Mouse (Mus musculus) frontal cortex, adult 2 months (tissue): Measurements from ENCODE around the gene Dhrs1. TPM values are rescaled to one million over a fixed set of nuclear protein-coding genes. Genes with fewer than 3 reads are reported as not detected.

ENCODE experiments used
- DNase-seq, 2 experiments: peaks; one replicate each; pipeline ENCODE4 v3.0.0; 2022; ENCODE audit warnings: low spot score in 1 of 2; ENCODE audit errors: extremely low spot score in 1 of 2
- polyA plus RNA-seq: library from polyadenylated mRNA; depleted of rRNA; stranded (reverse); fragments of >200 nt; gene quantifications from 2 replicates; pipeline ENCODE4 v1.2.3, GENCODE M21; 2012

Dhrs1 gene
- polyA plus RNA-seq, 1 experiment, result 111 TPM

DNA sequence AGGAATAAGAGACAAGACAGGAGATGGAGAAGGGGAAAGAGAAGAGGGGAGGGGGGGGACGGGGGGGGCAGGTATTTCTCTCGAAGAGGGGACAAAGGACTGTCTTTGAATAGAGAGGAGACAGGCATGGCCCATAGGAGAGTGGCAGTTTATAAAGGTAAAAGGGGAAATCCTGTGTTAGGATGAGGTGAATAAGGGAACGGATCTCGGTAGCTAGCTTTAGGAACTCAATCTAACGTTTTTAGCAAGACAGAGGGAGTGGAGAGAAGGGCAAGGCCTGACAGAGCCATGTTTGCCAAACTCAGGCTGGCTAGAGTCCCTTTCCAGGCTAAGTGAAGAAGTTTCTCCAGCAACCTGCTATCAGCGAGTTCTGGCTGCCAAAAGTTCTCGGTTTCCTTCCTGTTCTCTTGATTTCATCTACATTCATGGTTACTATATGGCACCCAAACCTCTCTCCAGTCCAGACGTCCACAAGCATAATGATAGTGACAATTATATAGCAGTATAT is 23.0 kb downstream of the Dhrs1 start:
- DNase-seq, result no peak

DNA sequence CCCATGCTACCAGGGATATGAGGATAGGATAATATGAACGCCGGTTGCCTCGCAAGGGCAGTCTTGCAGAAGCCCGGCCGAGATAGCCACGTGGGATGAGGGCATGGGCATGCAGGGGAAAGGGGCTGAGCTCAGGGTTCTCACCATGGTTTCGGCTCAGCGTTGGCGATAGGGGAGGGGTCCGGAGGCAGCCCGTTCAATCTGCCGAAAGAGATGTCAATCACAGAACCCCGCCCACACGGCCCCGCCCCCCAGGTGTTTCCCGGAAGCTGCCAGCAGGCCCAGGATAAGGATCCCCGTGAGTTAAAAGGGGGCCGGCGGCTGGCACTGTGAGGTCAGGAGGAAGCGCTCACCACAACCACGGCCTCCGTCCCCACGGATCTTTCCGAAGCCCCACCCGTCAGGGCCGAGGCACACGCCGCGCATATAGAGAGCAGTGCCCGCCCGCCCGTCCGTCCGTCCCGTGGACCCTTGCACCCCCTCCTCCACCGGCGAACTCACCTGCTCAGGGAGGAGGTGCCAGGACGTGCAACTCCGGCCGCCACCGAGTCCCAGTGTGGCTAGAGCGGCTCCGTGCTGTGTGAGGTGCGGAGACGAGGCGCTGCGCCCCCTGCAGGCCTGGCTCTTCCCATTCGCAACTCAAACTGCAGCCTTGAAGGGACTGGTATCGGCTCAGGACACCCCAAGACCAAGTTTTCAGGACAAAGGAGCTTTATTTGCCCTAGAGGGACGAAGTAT is 23.6 kb downstream of the Dhrs1 start, which contains the start of gene Rabggta:
Rabggta (minus strand) TSS at position 564 of the 738 bp plus-strand sequence.
- peak; percentile 85 to 95 for DNase-seq

- DNase-seq, result no peak
Observed at GRCm38 (mm10) chr14:55721076-55721475, 24.4 kb downstream of the Dhrs1 start.

- no peak for DNase-seq
Observed at GRCm38 (mm10) chr14:55720666-55721065, 24.8 kb downstream of the Dhrs1 start.

GRCm38 (mm10) chr14:55719737-55720136 is 25.8 kb downstream of the Dhrs1 start:
- DNase-seq, result no peak

GRCm38 (mm10) chr14:55716884-55717283 is 28.6 kb downstream of the Dhrs1 start:
- DNase-seq, result no peak

DNA sequence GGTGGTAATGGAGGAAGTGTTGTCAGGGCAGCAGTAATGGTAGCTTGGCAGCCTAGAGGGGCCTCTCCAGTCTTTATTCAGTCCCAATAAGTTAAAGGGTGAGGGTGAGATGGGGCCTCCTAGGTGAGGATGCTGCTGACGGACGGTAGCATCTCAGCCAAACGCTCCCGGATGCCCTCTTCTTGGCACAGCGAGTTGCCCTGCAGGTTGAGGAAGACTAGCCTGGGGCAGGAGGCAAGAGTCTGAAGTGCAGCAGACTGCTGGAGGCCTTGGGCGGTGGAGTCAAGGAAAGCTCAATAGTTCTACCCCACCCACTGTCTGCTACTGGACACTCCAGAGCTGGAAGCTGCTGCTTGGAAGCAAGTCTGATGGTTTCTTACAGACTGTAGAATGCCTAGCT is 29.2 kb downstream of the Dhrs1 start:
- DNase-seq, result no peak

GRCm38 (mm10) chr14:55714893-55715292 is 30.6 kb downstream of the Dhrs1 start:
- DNase-seq, result no peak

DNA sequence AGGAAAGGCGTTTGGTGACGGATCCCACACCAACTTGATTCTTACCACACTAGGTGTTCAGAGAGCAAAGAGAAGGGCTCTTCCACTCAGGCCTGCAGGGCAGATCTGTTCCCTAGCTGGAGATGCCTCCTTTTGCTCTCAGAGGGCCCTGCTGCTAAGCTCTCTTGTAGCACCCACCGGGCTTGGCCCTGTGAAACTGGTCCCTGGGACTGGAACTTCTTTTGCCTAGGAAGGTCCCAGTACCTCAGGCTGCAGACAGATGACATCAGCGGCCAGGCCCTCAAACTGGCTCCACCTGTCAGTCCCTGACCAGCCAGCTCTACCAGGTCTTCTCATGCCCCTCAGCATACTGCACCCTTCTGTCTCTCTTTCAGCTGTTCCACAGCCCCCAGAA is 31.8 kb downstream of the Dhrs1 start, which contains the start of gene Tgm1:
Tgm1 (minus strand) TSS at position 198 of the 394 bp plus-strand sequence.
- DNase-seq, result no peak

DNA sequence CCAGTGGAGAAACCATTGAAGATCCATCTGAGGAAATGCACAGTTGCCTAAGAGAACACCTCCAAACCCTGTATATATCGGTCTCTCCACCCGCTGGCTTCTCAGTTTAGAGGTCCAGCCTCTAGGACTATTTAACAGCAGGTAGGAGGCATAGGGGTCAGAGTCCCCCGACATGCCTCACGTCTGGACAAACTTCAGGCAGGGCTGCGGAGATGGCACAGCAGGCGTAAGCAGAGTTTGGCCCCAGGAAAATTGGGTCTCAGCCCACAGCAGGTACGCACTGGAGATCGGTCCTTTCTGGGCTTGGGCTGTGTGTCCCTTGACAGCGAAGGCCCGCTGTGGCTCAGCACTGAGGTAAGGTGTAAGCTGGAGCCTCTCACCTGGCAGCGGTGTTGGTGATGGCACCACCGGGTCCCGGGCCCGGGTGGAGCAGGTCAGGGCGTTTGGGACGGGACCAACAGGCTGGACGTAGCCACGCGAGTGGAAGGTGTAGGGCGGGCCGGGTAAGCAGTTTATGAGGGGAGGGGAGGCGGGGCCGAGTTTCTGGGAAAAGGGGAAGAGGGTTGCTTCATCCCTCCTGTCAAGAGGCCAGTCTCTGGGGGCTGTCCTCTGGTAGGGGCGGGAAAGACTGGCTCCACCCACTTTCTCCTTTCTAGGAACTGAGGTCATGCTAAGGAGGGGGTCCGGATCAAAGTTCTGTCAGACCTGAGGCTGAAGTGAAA is 32.3 kb downstream of the Dhrs1 start:
- no peak for DNase-seq

DNA sequence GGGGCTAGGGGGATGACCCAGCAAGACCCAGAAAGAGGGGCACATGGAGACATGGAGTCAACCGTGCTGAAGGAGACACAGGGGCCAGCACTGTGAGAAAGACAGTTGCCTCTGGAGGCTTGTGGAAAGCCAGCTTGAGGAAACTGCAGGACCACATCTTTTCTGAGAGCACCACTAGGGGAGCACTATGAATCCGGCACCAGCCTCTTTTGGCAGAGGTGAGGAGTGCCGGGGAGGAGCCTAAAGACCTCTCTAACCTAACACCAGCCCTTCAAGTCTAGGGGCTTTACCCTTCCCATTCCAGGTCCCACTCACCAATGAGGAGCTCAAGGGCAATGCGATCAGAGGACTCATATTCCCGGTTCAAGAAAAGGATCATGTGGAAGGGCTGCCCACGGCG is 33.7 kb downstream of the Dhrs1 start:
- DNase-seq, result no peak

- DNase-seq, result no peak
Observed at GRCm38 (mm10) chr14:55709509-55709908, 36.0 kb downstream of the Dhrs1 start.

DNA sequence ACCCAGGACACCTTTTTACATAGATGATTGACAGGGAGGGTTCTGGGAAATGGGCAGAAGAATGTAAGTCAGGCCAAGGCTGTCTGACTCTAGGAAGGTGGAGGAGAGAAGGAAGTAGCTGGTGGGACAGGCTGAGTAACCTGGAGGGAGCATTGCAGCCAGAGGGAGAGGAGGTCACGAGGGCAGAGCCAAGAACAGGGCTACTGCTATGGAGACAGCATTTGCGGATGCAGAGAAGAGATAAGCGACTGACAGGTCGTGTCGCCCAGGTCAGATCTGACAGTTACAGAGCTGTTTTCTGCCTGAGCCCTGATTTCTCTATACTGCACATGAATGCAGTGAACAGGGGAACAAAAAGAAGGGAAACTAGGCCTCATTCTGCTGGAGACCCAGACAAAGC is 38.1 kb downstream of the Dhrs1 start:
- no peak for DNase-seq

- DNase-seq, result no peak
Observed at GRCm38 (mm10) chr14:55706051-55706600, 39.4 kb downstream of the Dhrs1 start.

GRCm38 (mm10) chr14:55702761-55703160 is 42.7 kb downstream of the Dhrs1 start:
- DNase-seq, result no peak

- no peak for DNase-seq
Observed at GRCm38 (mm10) chr14:55701131-55701530, 44.4 kb downstream of the Dhrs1 start.

DNA sequence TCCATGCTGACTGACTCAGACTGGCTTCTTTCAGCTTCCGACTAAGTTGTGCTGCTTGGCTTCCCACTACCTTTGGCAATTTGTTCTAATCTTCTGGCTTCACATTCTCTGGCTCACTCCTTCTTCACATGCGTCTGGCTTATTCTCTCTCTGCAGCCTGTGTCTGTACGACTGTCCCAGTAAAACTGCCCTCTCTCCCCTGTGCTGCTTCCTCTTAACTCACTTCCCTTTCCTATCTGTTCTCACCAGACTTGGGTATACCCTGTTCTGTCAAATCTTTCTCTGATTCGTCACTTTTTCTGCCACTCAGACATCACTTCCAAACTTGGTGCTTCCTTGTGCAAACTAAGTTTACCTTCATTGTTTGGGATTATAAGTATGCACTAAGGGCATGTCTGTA is 48.3 kb downstream of the Dhrs1 start:
- DNase-seq, result no peak

GRCm38 (mm10) chr14:55689433-55689832 is 56.1 kb downstream of the Dhrs1 start:
- no peak for DNase-seq
